Mouse (Mus musculus) CD8-positive naive resting alpha-beta T cell, adult 2 months (primary cell): Measurements from ENCODE around the gene Chmp5.

Experiments used
- DNase-seq, 2 experiments: peaks; one replicate each; pipeline ENCODE4 v3.0.0; 2022; ENCODE audit warnings: low read depth in 2 of 2, low spot score in 2 of 2

Chmp5 gene

GRCm38 (mm10) chr4:41013351-41013750 lies 65.1 kb downstream of the Chmp5 start:
- DNase-seq = no peak
